Mouse (Mus musculus) skeletal muscle tissue, postnatal 0 days (tissue): ENCODE measurements around the gene Gm21762. TPM values are rescaled to one million over a fixed set of nuclear protein-coding genes. Genes with fewer than 3 reads are reported as not detected.

Experiments
- polyA plus RNA-seq: library from polyadenylated mRNA; unstranded; fragments of >200 nt; fragmentation: Nextera tagmentation; extraction: Ambion mirVana; gene quantifications from 2 replicates; pipeline ENCODE4 v1.2.1, GENCODE M21; 2015

Gm21762 gene
- not detected in 2 replicates for polyA plus RNA-seq

GRCm38 (mm10) chr13:120215847-120216246, at the start of gene Gm21762:
Gene Gm21762 (minus strand): TSS chr13:120215947.

DNA sequence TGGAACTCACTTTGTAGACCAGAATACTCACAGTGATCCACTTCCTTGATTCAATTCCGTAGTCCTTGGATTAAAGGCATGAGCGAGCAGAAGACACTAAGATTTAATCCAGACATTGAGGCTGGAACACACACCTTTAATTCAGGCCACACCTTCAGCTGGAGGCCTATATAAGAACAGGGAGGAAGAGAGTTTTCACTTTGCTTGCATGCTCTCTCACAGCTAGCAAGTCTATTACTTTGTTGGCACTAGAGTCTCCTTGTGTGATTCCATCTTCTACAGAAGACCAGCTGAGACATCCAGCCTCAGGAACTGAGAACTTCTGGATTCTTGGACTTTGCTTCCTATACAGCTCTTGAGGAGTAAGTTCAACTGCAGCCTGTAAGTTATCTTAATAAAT, 47.1 kb upstream of the Gm21762 start, which contains the start of gene AF067061:
TSS of gene AF067061 (plus strand) at position 245 of the 400 bp plus-strand sequence.

DNA sequence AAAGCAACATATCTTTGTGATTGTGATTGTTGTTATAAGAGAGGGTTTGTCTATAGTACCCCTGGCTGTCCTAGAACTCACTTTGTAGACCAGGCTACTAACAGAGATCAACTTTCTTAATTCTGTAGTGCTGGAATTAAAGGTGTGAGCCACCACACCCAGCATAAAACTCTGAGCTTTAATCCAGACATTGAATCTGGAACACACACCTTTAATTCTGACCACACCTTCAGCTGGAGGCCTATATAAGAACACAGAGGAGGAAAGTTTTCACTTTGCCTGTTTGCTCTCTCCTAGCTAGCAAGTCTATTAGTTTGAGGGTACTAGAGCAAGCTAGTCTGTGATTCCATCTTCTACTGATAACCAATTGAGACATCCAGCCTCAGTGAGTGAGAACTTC, 23.1 kb upstream of the Gm21762 start, which contains the start of gene Gm21731:
TSS of gene Gm21731 (plus strand) at position 301 of the 400 bp plus-strand sequence.

DNA sequence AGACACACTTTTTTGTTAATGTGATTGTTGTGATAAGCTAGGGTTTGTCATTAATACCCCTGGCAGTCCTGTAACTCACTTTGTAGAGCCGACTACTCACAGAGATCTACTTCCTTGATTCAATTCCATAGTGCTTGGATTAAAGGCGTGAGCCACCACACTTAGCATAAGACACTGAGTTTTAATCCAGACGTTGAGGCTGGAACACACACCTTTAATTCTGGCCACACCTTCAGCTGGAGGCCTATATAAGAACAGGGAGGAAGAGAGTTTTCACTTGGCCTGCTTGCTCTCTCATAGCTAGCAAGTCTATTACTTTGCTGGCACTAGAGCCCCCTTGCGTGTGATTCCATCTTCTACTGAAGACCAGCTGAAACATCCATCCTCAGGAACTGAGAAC, 43.6 kb downstream of the Gm21762 start, which contains the start of gene Gm21818:
TSS of gene Gm21818 (plus strand) at position 301 of the 400 bp plus-strand sequence.

Other genes with a start within 250 kb of the Gm21762 start
- not detected in 2 replicates for gene Gm36079, start 188.9 kb downstream of the Gm21762 start, polyA plus RNA-seq
- gene Gm21188, start 163.8 kb downstream of the Gm21762 start, polyA plus RNA-seq = 0.42 and 0.56 TPM in 2 replicates
- not detected in 2 replicates for gene Gm20767, start 75.7 kb downstream of the Gm21762 start, polyA plus RNA-seq
- gene Gm21818, start 43.5 kb downstream of the Gm21762 start, polyA plus RNA-seq = not detected in 2 replicates
- gene Gm21731, start 23.2 kb upstream of the Gm21762 start, polyA plus RNA-seq = not detected in 2 replicates
- not detected in 2 replicates for gene AF067061, start 47.2 kb upstream of the Gm21762 start, polyA plus RNA-seq
- gene BC147527, start 84.4 kb upstream of the Gm21762 start, polyA plus RNA-seq = 0.22 and 0.43 TPM in 2 replicates
- not detected in 2 replicates for gene Tcstv3, start 100.9 kb upstream of the Gm21762 start, polyA plus RNA-seq